Mouse (Mus musculus): ENCODE results near the gene Abca12. TPM values are rescaled to one million over a fixed set of nuclear protein-coding genes. Genes with fewer than 3 reads are reported as not detected.
A peak's percentile ranks its signal among the peaks of the same experiment; 100 is the strongest.

Abca12 gene
- total RNA-seq (2021) = not detected
- long read RNA-seq, experiment 1 = 0 reads
- long read RNA-seq, experiment 2 = 0 reads

GRCm38 (mm10) chr1:71414810-71415209 lies at the start of gene Abca12:
Gene Abca12, minus strand, starts transcription at chr1:71414910.
- DNase-seq = no peak

GRCm38 (mm10) chr1:71457961-71458360 lies 43.3 kb upstream of the Abca12 start:
- DNase-seq = peak; percentile 38 to 77

GRCm38 (mm10) chr1:71447424-71447823 lies 32.7 kb upstream of the Abca12 start:
- DNase-seq = no peak

- DNase-seq = no peak
Observed at GRCm38 (mm10) chr1:71421741-71422333, 7.1 kb upstream of the Abca12 start.

- no peak for DNase-seq
Observed at GRCm38 (mm10) chr1:71418467-71418866, 3.8 kb upstream of the Abca12 start.

- DNase-seq = no peak
Observed at GRCm38 (mm10) chr1:71417951-71418350, 3.2 kb upstream of the Abca12 start.

- DNase-seq = no peak
Observed at GRCm38 (mm10) chr1:71414084-71414483, 626 bp downstream of the Abca12 start.

GRCm38 (mm10) chr1:71413114-71413513 lies 1.6 kb downstream of the Abca12 start:
- DNase-seq = no peak

- no peak for DNase-seq
Observed at GRCm38 (mm10) chr1:71407711-71408110, 7.0 kb downstream of the Abca12 start.

GRCm38 (mm10) chr1:71397635-71398034 lies 17.1 kb downstream of the Abca12 start:
- no peak for DNase-seq

- no peak for DNase-seq
Observed at GRCm38 (mm10) chr1:71396105-71396504, 18.6 kb downstream of the Abca12 start.

- no peak for DNase-seq
Observed at GRCm38 (mm10) chr1:71394177-71394576, 20.5 kb downstream of the Abca12 start.

- no peak for DNase-seq
Observed at GRCm38 (mm10) chr1:71393489-71393888, 21.2 kb downstream of the Abca12 start.

GRCm38 (mm10) chr1:71392463-71392862 lies 22.2 kb downstream of the Abca12 start:
- DNase-seq = no peak

- DNase-seq = no peak
Observed at GRCm38 (mm10) chr1:71386593-71386992, 28.1 kb downstream of the Abca12 start.

- DNase-seq = no peak
Observed at GRCm38 (mm10) chr1:71384098-71384497, 30.6 kb downstream of the Abca12 start.

- DNase-seq = no peak
Observed at GRCm38 (mm10) chr1:71373090-71373489, 41.6 kb downstream of the Abca12 start.

- DNase-seq = no peak
Observed at GRCm38 (mm10) chr1:71370266-71370665, 44.4 kb downstream of the Abca12 start.

- DNase-seq = no peak
Observed at GRCm38 (mm10) chr1:71367770-71368169, 46.9 kb downstream of the Abca12 start.

- no peak for DNase-seq
Observed at GRCm38 (mm10) chr1:71342861-71343554, 71.7 kb downstream of the Abca12 start.

GRCm38 (mm10) chr1:71342261-71342594 lies 72.5 kb downstream of the Abca12 start:
- no peak for DNase-seq

- no peak for DNase-seq
Observed at GRCm38 (mm10) chr1:71341370-71342260, 73.1 kb downstream of the Abca12 start.
